Mouse (Mus musculus) spleen, adult 2 months (tissue): ENCODE measurements around the gene Mboat1.

Source experiments
- CTCF ChIP-seq: fragments of 200-500 bp; IDR thresholded peaks from 2 replicates; pipeline ENCODE4 v1.5.1; 2011; ENCODE audit warnings: mild to moderate bottlenecking, inconsistent platforms; ENCODE audit not compliant: insufficient read depth, insufficient read length, insufficient replicate concordance; ENCODE audit errors: extremely low read depth
- POLR2A ChIP-seq: fragments of 200-500 bp; IDR thresholded peaks from 2 replicates; pipeline ENCODE4 v1.6.1; 2011; ENCODE audit warnings: low read depth, low read length, inconsistent platforms

DNA sequence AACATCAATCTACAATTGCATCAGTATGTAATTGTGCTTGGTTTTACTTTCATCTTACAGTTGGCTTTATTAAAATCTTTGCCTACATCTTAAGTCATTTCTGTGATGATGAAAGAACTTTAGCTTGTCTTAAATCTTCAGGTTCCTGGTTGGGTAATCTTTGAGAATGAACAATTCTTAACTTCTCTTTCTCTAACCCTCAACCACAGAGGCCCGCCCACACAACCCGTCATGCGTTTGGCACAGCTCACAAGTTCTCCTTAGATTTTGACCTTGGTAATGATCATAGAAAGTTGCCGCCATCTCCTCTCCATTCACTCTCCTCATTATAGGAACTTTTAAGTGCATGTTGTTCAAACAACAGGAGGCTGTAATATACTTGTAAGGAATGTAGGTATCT lies 18.0 kb downstream of the Mboat1 start:
- TF ChIP-seq CTCF (no peak), POLR2A (no peak)
